Mouse (Mus musculus) ES-Bruce4 (cell line): ENCODE measurements around the gene Cux2. TPM values are rescaled to one million over a fixed set of nuclear protein-coding genes. Genes with fewer than 3 reads are reported as not detected.
A peak's percentile ranks its signal among the peaks of the same experiment; 100 is the strongest.

ENCODE experiments used
- H3K27ac ChIP-seq: 2 replicates; pipeline ENCODE4 v1.5.1; 2012; ENCODE audit warnings: low read length, inconsistent platforms; ENCODE audit not compliant: insufficient read depth
- H3K27me3 ChIP-seq: 2 replicates; pipeline ENCODE4 v1.6.1; 2012; ENCODE audit warnings: mild to moderate bottlenecking, low read length, inconsistent platforms; ENCODE audit not compliant: control insufficient read depth, poor library complexity, insufficient read depth, severe bottlenecking
- H3K36me3 ChIP-seq: 2 replicates; pipeline ENCODE4 v1.6.1; 2012; ENCODE audit warnings: inconsistent platforms, mild to moderate bottlenecking, low read length, moderate library complexity; ENCODE audit not compliant: control insufficient read depth, poor library complexity, insufficient read depth, severe bottlenecking
- H3K4me1 ChIP-seq: one replicate; pipeline ENCODE4 v1.8.1; 2011; ENCODE audit warnings: low read length; ENCODE audit not compliant: control insufficient read depth, insufficient read depth
- H3K4me3 ChIP-seq: 2 replicates; pipeline ENCODE4 v1.5.1; 2011; ENCODE audit warnings: low read depth, mild to moderate bottlenecking, low read length
- H3K9ac ChIP-seq: 2 replicates; pipeline ENCODE4 v1.6.1; 2012; ENCODE audit warnings: low read depth, mild to moderate bottlenecking, inconsistent platforms; ENCODE audit not compliant: poor library complexity, severe bottlenecking
- H3K9me3 ChIP-seq: replicated peaks from 2 replicates; pipeline ENCODE4 v1.6.1; 2012; ENCODE audit warnings: mild to moderate bottlenecking, low read length, inconsistent platforms; ENCODE audit not compliant: control insufficient read depth, poor library complexity, insufficient read depth, severe bottlenecking
- CTCF ChIP-seq: IDR thresholded peaks from one replicate; pipeline ENCODE4 v1.8.1; 2011; ENCODE audit warnings: low read depth, low read length
- EP300 ChIP-seq: IDR thresholded peaks from 2 replicates; pipeline ENCODE4 v1.6.1; 2011; ENCODE audit warnings: low read depth, low read length; ENCODE audit not compliant: insufficient read depth
- POLR2A ChIP-seq: IDR thresholded peaks from one replicate; pipeline ENCODE4 v1.8.1; 2011; ENCODE audit warnings: low read length; ENCODE audit not compliant: insufficient read depth
- polyA plus RNA-seq: library from polyadenylated mRNA; stranded (reverse); fragments of >200 nt; gene quantifications from 2 replicates; pipeline ENCODE4 v1.2.4, GENCODE M21; 2011; ENCODE audit warnings: low read depth; ENCODE audit not compliant: missing spikeins, insufficient read depth, insufficient read length

The Cux2 gene
- polyA plus RNA-seq, 1 experiment, result 3.6 TPM

GRCm38 (mm10) chr5:122080930-122081329 is 31.0 kb upstream of the Cux2 start:
- H3K9ac ChIP-seq, result no peak overlapping the region
- no peaks in the 10 kb centered on the region for H3K9me3 ChIP-seq
- no peak overlapping the region for H3K4me3 ChIP-seq
- no peaks in the 10 kb centered on the region for H3K36me3 ChIP-seq
- no peak overlapping the region for H3K27ac ChIP-seq
- peaks cover 1% of the 10 kb centered on the region for H3K4me1 ChIP-seq
- no peaks in the 10 kb centered on the region for H3K27me3 ChIP-seq
- TF ChIP-seq CTCF (no peak), EP300 (no peak), POLR2A (no peak)

DNA sequence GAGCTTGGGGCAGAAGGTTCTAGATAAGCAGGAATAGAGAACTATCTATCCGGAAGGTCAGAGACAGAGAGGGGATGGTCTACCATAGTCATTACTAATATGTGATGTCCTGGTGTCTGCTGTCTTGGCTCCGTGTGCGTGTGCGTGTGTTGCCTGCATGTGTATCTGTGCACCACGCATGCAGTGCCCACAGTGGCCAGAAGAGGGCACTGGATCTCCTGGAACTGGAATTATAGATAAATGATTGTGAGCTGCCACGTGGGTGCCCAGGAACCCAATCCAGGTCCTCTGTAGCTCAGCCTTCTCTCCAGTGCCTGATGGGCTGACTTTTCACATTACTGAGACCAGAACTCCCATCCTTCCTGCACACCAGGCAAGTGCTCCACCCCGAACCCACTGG is 29.9 kb upstream of the Cux2 start:
- no peaks in the 10 kb centered on the region for H3K27me3 ChIP-seq
- H3K36me3 ChIP-seq, result no peaks in the 10 kb centered on the region
- H3K27ac ChIP-seq, result no peak overlapping the region
- H3K9ac ChIP-seq, result no peak overlapping the region
- H3K9me3 ChIP-seq, result no peaks in the 10 kb centered on the region
- H3K4me1 ChIP-seq, result peaks cover 1% of the 10 kb centered on the region
- peak; percentile 78 for TF ChIP-seq CTCF
- TF ChIP-seq EP300, result no peak
- H3K4me3 ChIP-seq, result no peak overlapping the region

DNA sequence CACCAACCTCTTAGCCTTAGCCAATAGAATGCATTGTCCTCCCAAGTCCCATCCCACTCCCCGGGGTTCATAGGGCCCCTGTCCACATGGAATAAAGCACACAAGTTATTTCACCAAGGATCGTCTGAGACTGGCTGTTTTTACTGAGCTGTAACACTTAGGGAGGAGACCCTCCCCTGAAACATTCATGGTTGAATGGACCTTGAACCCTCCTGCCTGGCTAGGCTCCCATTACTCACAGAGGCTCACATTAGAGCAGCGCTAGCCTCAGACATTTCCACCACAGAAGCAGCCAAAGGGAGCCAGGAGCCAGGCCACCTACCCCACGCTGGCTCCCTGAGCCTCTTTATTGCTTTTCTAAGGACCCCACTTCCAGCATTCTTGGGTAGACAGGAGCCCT is 27.3 kb upstream of the Cux2 start:
- no peaks in the 10 kb centered on the region for H3K9me3 ChIP-seq
- no peak for TF ChIP-seq CTCF
- no peak for TF ChIP-seq EP300
- TF ChIP-seq POLR2A, result no peak
- H3K9ac ChIP-seq, result no peak overlapping the region
- no peaks in the 10 kb centered on the region for H3K36me3 ChIP-seq
- H3K27ac ChIP-seq, result no peak overlapping the region
- H3K27me3 ChIP-seq, result no peaks in the 10 kb centered on the region
- H3K4me3 ChIP-seq, result no peak overlapping the region
- H3K4me1 ChIP-seq, result no peaks in the 10 kb centered on the region

DNA sequence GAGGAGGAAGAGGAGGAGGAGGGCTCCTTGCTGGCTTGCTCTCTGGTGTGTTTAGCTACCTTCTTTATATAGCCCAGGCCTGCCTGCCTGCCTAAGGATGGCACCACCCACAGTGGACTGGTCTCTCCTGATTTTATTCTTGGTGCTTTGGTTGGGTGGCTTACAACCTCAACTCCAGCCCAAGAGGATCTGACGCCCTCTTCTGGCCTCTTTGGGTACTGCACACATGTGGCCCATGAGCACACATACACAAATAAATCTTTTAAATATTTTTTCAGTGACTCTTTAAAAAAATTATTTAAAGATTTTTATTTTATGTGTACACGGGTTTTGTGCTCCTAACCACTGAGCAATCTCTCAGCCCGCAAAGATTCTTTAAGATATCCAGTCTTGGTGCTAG is 25.8 kb upstream of the Cux2 start:
- H3K36me3 ChIP-seq, result no peaks in the 10 kb centered on the region
- H3K27me3 ChIP-seq, result no peaks in the 10 kb centered on the region
- no peak for TF ChIP-seq EP300
- no peak for TF ChIP-seq POLR2A
- peak; percentile 65 for TF ChIP-seq CTCF
- no peaks in the 10 kb centered on the region for H3K9me3 ChIP-seq
- no peak overlapping the region for H3K27ac ChIP-seq
- H3K9ac ChIP-seq, result no peak overlapping the region
- H3K4me3 ChIP-seq, result no peak overlapping the region
- H3K4me1 ChIP-seq, result no peaks in the 10 kb centered on the region

GRCm38 (mm10) chr5:122071997-122072396 is 22.1 kb upstream of the Cux2 start:
- no peak overlapping the region for H3K27ac ChIP-seq
- H3K27me3 ChIP-seq, result no peaks in the 10 kb centered on the region
- H3K36me3 ChIP-seq, result no peaks in the 10 kb centered on the region
- H3K9me3 ChIP-seq, result no peaks in the 10 kb centered on the region
- H3K9ac ChIP-seq, result no peak overlapping the region
- no peak for TF ChIP-seq EP300
- peak; percentile 36 for TF ChIP-seq POLR2A
- TF ChIP-seq CTCF, result no peak
- H3K4me3 ChIP-seq, result no peak overlapping the region
- no peaks in the 10 kb centered on the region for H3K4me1 ChIP-seq

GRCm38 (mm10) chr5:122070963-122071800 is 21.3 kb upstream of the Cux2 start:
- Histone ChIP-seq H3K9ac (no peak overlapping the region), H3K36me3 (no peaks in the 10 kb centered on the region), H3K27me3 (no peaks in the 10 kb centered on the region), H3K27ac (no peak overlapping the region), H3K9me3 (no peaks in the 10 kb centered on the region), H3K4me1 (no peaks in the 10 kb centered on the region), H3K4me3 (no peak overlapping the region)
- no peak for TF ChIP-seq EP300
- no peak for TF ChIP-seq POLR2A
- TF ChIP-seq CTCF, result no peak
